Mouse (Mus musculus): ENCODE results near the gene Wfs1. TPM values are rescaled to one million over a fixed set of nuclear protein-coding genes. Genes with fewer than 3 reads are reported as not detected.
"Not testable (repeated sequence)": the region's sequence is repeated elsewhere in the genome, so short reads cannot be mapped to it uniquely, and the experiment has no call there.

The Wfs1 gene
- polyA plus RNA-seq, 1 experiment from 2014 or later: 8.9 TPM

GRCm38 (mm10) chr5:37010666-37011317, 21.8 kb upstream of the Wfs1 start:
- no peak overlapping the region for H3K27ac ChIP-seq
- WGBS: 81% methylated on average over 10 of the region's 10 CpGs
- H3K36me3 ChIP-seq: no peaks in the 10 kb centered on the region
- H3K4me1 ChIP-seq: peaks cover 3% of the 10 kb centered on the region; the same call in 1 of the 2 replicates
- H3K4me2 ChIP-seq (replicated peaks): no peak overlapping the region
- 0 out of 2 replicates have a peak, but pooled peaks cover 6% of the 10 kb centered on the region for H3K9me3 ChIP-seq
- no peak overlapping the region for H3K9ac ChIP-seq
- no peak for ATAC-seq (ENCODE audit: low FRiP score, low read depth)
- H3K27me3 ChIP-seq (replicated peaks): peaks cover 7% of the 10 kb centered on the region; the same call in 1 of the 2 replicates
- no peak overlapping the region for H3K4me3 ChIP-seq

DNA sequence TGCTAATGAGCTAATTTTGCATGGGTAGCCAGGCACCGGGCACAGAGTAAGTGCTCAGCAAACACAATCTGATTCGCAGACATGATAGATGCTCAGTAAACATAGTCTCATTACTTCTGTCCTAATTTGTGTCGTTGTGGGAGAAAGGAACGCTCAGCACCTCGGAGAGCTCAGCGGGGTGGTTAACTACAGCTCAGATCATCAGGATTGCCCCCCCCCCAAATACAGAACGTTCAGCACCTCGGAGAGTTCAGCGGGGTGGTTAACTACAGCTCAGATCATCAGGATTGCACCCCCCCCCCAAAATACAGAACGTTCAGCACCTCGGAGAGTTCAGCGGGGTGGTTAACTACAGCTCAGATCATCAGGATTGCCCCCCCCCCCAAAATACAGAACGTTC, 20.8 kb upstream of the Wfs1 start:
- H3K36me3 ChIP-seq; H3K9ac ChIP-seq; H3K9me3 ChIP-seq; ATAC-seq (ENCODE audit: low FRiP score, low read depth); H3K27ac ChIP-seq; H3K4me2 ChIP-seq (replicated peaks); H3K27me3 ChIP-seq (replicated peaks); H3K4me3 ChIP-seq; H3K4me1 ChIP-seq: not testable (repeated sequence)
- 30% methylated on average over 13 of the region's 13 CpGs for WGBS

DNA sequence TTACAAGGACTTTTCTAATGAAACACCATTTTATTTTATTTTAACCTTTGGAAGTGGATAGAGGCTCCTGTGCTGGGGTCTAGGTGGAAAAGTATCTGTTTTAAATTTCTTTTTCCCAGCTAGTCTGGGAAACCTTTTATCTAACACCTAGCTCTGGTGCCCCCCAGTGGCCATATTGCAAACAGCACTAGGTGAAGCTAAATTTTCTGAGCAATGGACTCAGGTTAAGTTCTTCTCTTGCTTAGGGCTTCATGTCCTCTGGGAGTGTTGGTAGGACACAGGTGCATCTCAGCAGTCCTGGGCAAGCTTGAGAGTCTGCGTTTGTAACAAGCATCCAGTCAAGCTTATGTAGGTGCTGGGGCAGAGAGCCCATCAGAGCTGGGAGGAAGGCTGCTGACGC, 13.0 kb upstream of the Wfs1 start:
- no peaks in the 10 kb centered on the region for H3K9me3 ChIP-seq
- H3K4me2 ChIP-seq (replicated peaks): no peak overlapping the region
- no peak for ATAC-seq (ENCODE audit: low FRiP score, low read depth)
- WGBS: 54% methylated on average over 2 of the region's 2 CpGs
- no peak overlapping the region for H3K27ac ChIP-seq
- no peaks in the 10 kb centered on the region for H3K36me3 ChIP-seq
- no peaks in the 10 kb centered on the region for H3K27me3 ChIP-seq (replicated peaks)
- H3K4me3 ChIP-seq: no peak overlapping the region
- no peak overlapping the region for H3K9ac ChIP-seq
- no peaks in the 10 kb centered on the region for H3K4me1 ChIP-seq

GRCm38 (mm10) chr5:37001002-37001401, 12.0 kb upstream of the Wfs1 start:
- Histone ChIP-seq H3K27me3 (replicated peaks) (no peaks in the 10 kb centered on the region), H3K9ac (no peak overlapping the region), H3K4me1 (no peaks in the 10 kb centered on the region), H3K27ac (no peak overlapping the region), H3K36me3 (no peaks in the 10 kb centered on the region), H3K9me3 (no peaks in the 10 kb centered on the region), H3K4me2 (replicated peaks) (no peak overlapping the region), H3K4me3 (no peak overlapping the region)
- no peak for ATAC-seq (ENCODE audit: low FRiP score, low read depth)
- 85% methylated on average over 9 of the region's 9 CpGs for WGBS

GRCm38 (mm10) chr5:36997996-36998395, 9.0 kb upstream of the Wfs1 start:
- Histone ChIP-seq H3K9ac (no peak overlapping the region), H3K36me3 (no peaks in the 10 kb centered on the region), H3K9me3 (no peaks in the 10 kb centered on the region), H3K4me1 (no peaks in the 10 kb centered on the region), H3K4me2 (replicated peaks) (no peak overlapping the region), H3K4me3 (no peak overlapping the region), H3K27me3 (replicated peaks) (no peaks in the 10 kb centered on the region), H3K27ac (no peak overlapping the region)
- WGBS: 62% methylated on average over 5 of the region's 5 CpGs
- no peak for ATAC-seq (ENCODE audit: low FRiP score, low read depth)

- H3K4me3 ChIP-seq: no peak overlapping the region
- H3K27me3 ChIP-seq (replicated peaks): no peaks in the 10 kb centered on the region
- 82% methylated on average over 14 of the region's 14 CpGs for WGBS
- no peaks in the 10 kb centered on the region for H3K36me3 ChIP-seq
- H3K4me1 ChIP-seq: no peaks in the 10 kb centered on the region
- H3K4me2 ChIP-seq (replicated peaks): no peak overlapping the region
- no peak overlapping the region for H3K27ac ChIP-seq
- H3K9ac ChIP-seq: no peak overlapping the region
- H3K9me3 ChIP-seq: no peaks in the 10 kb centered on the region
- no peak for ATAC-seq (ENCODE audit: low FRiP score, low read depth)
These were observed 7.4 kb upstream of the Wfs1 start for GRCm38 (mm10) chr5:36996410-36996809.

DNA sequence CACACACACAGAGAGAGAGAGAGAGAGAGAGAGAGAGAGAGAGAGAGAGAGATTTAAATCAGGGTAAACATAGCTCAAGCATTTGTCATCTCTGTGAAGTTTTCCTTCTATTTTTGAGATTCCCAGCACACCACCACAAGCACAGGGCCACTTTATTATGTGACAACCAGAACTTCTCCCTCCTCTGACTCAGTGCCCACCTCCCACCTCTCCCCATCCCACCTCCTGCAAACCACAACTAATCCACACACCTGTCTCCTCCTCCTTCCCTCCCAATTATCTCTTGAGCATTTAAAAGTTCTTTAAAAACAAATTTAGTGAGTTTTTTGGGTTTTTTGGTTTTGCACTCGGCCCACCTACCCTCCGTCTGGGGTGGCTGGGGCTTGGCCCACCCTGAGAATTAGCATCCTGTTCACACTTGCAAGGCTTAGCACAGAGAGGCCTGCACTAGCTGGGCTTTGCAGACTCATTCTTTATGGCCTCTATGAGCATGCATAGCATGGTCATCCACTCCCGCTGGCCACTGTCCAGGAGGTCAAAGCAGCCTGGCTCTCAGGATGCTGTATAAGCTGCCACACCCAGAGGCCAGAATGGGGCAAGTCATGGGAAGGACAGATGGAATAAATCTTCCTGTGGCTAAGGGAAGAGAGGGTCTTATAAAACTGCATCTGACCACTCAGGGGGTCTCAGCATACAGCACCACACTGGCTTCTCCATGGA, 1.8 kb upstream of the Wfs1 start:
- Histone ChIP-seq H3K27me3 (replicated peaks) (no peaks in the 10 kb centered on the region), H3K36me3 (no peaks in the 10 kb centered on the region), H3K4me2 (replicated peaks) (no peak overlapping the region), H3K4me3 (no peak overlapping the region), H3K27ac (no peak overlapping the region), H3K9ac (no peak overlapping the region), H3K9me3 (no peaks in the 10 kb centered on the region), H3K4me1 (peaks cover 13% of the 10 kb centered on the region)
- no peak for ATAC-seq (ENCODE audit: low FRiP score, low read depth)
- 77% methylated on average over 3 of the region's 3 CpGs for WGBS

- H3K36me3 ChIP-seq: no peaks in the 10 kb centered on the region
- H3K9me3 ChIP-seq: no peaks in the 10 kb centered on the region
- no peaks in the 10 kb centered on the region for H3K27me3 ChIP-seq (replicated peaks)
- ATAC-seq (ENCODE audit: low FRiP score, low read depth): no peak
- no peak overlapping the region for H3K4me3 ChIP-seq
- H3K4me2 ChIP-seq (replicated peaks): no peak overlapping the region
- H3K9ac ChIP-seq: no peak overlapping the region
- peaks cover 13% of the 10 kb centered on the region for H3K4me1 ChIP-seq
- WGBS: 33% methylated on average over 3 of the region's 3 CpGs
- H3K27ac ChIP-seq: no peak overlapping the region
These were observed 1.2 kb upstream of the Wfs1 start for GRCm38 (mm10) chr5:36990196-36990595.

GRCm38 (mm10) chr5:36989625-36989977, 596 bp upstream of the Wfs1 start:
- no peak overlapping the region for H3K9ac ChIP-seq
- no peaks in the 10 kb centered on the region for H3K9me3 ChIP-seq
- H3K27ac ChIP-seq: no peak overlapping the region
- peak overlapping the region; percentile 96 for H3K4me2 ChIP-seq (replicated peaks)
- ATAC-seq (ENCODE audit: low FRiP score, low read depth): no peak
- no peaks in the 10 kb centered on the region for H3K36me3 ChIP-seq
- H3K4me3 ChIP-seq: no peak overlapping the region
- peaks cover 13% of the 10 kb centered on the region for H3K4me1 ChIP-seq
- no peaks in the 10 kb centered on the region for H3K27me3 ChIP-seq (replicated peaks)
- WGBS: 5% methylated on average over 3 of the region's 3 CpGs

- H3K36me3 ChIP-seq: no peaks in the 10 kb centered on the region
- no peak overlapping the region for H3K27ac ChIP-seq
- peak overlapping the region; percentile 96 for H3K4me2 ChIP-seq (replicated peaks)
- peak; percentile 33 for ATAC-seq (ENCODE audit: low FRiP score, low read depth)
- H3K4me3 ChIP-seq: peak overlapping the region; percentile 61
- no peaks in the 10 kb centered on the region for H3K9me3 ChIP-seq
- 10% methylated on average over 24 of the region's 24 CpGs for WGBS
- H3K9ac ChIP-seq: peak overlapping the region; percentile 62
- H3K4me1 ChIP-seq: peaks cover 13% of the 10 kb centered on the region
- H3K27me3 ChIP-seq (replicated peaks): no peaks in the 10 kb centered on the region
These were observed 753 bp downstream of the Wfs1 start for GRCm38 (mm10) chr5:36988124-36988780.

- no peak overlapping the region for H3K4me3 ChIP-seq
- no peak overlapping the region for H3K4me2 ChIP-seq (replicated peaks)
- no peak overlapping the region for H3K9ac ChIP-seq
- no peak overlapping the region for H3K27ac ChIP-seq
- ATAC-seq (ENCODE audit: low FRiP score, low read depth): no peak
- H3K36me3 ChIP-seq: no peaks in the 10 kb centered on the region
- H3K4me1 ChIP-seq: peaks cover 13% of the 10 kb centered on the region
- WGBS: 82% methylated on average over 1 of the region's 1 CpGs
- H3K9me3 ChIP-seq: no peaks in the 10 kb centered on the region
- H3K27me3 ChIP-seq (replicated peaks): no peaks in the 10 kb centered on the region
These were observed 2.4 kb downstream of the Wfs1 start for GRCm38 (mm10) chr5:36986617-36987016.

DNA sequence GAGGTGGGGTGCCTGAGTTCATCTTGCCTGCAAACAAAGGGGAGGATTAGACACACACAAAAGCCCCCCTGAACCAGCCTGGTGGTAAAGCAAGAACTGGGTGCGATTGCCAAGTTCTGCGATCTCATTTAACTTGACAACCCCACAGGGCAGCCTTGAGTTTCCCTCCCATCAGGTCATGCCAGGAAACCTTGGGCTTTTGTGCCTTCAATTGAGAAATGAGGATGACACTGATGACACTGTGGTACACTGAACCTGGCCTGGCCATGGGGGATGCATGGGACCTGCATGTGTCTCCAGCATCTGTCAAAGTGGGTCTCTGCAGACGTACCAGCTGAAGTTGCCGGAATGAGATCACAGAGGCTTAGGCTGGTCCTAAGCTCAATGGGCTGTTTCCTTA, 6.7 kb downstream of the Wfs1 start:
- no peak overlapping the region for H3K9ac ChIP-seq
- H3K4me2 ChIP-seq (replicated peaks): no peak overlapping the region
- no peaks in the 10 kb centered on the region for H3K9me3 ChIP-seq
- no peaks in the 10 kb centered on the region for H3K4me1 ChIP-seq
- 0 out of 2 replicates have a peak, but pooled peaks cover 2% of the 10 kb centered on the region for H3K36me3 ChIP-seq
- no peak overlapping the region for H3K27ac ChIP-seq
- WGBS: 84% methylated on average over 4 of the region's 4 CpGs
- H3K27me3 ChIP-seq (replicated peaks): no peaks in the 10 kb centered on the region
- no peak overlapping the region for H3K4me3 ChIP-seq
- ATAC-seq (ENCODE audit: low FRiP score, low read depth): no peak

Data from neural tube, embryonic 12.5 days (tissue).